In genomic region chr13:48982482-48983098, GRCm38 (mm10) we compare ENCODE assay signal across 12 mouse cellular contexts. TPM values are rescaled to one million over a fixed set of nuclear protein-coding genes. Genes with fewer than 3 reads are reported as not detected.
A peak's percentile ranks its signal among the peaks of the same experiment; 100 is the strongest.
DNase-seq lines count a peak whose midpoint lies in the region; ATAC-seq and TF ChIP-seq lines count a peak whose summit lies in the region.
"Had no signal": no experiment of that assay in that cellular context is flagged by ENCODE, and none has a peak within 500 bp of the region (broad histone marks: within the 10 kb centered on the region; RNA-seq: fewer than 3 reads in every experiment).

No protein-coding gene starts in this region.

- WGBS in heart, embryonic 14.5 days = 81% methylated on average over 6 of the region's 6 CpGs
- 55% methylated on average over 6 of the region's 6 CpGs for WGBS in intestine, embryonic 15.5 days
- WGBS in kidney, postnatal 0 days = 43% methylated on average over 6 of the region's 6 CpGs

- no peak overlapping the region for H3K4me3 ChIP-seq in heart, embryonic 14.5 days (ENCODE audit: control insufficient read depth in 1 of 2, insufficient read depth in 1 of 2, low read depth in 1 of 2, low read length in 2 of 2)
- H3K4me3 ChIP-seq in intestine, embryonic 15.5 days (replicated peaks) = no peak overlapping the region
- no peak overlapping the region for H3K4me3 ChIP-seq in kidney, postnatal 0 days (replicated peaks; ENCODE audit: low read depth, low read length)
- H3K4me3 ChIP-seq: megakaryocyte, embryonic 14.5 days had no signal

- H3K27me3 ChIP-seq in heart, embryonic 14.5 days (ENCODE audit: control insufficient read depth, insufficient read depth, low read length) = no peaks in the 10 kb centered on the region
- H3K27me3 ChIP-seq in intestine, embryonic 15.5 days (replicated peaks) = no peaks in the 10 kb centered on the region
- no peaks in the 10 kb centered on the region for H3K27me3 ChIP-seq in kidney, postnatal 0 days (ENCODE audit: insufficient read depth, low read length)
- H3K27me3 ChIP-seq: megakaryocyte, embryonic 14.5 days had no signal

- H3K9ac ChIP-seq in heart, embryonic 14.5 days (ENCODE audit: low read length) = no peak overlapping the region
- no peak overlapping the region for H3K9ac ChIP-seq in intestine, embryonic 15.5 days
- no peak overlapping the region for H3K9ac ChIP-seq in kidney, postnatal 0 days (ENCODE audit: low read depth, low read length)

- H3K27ac ChIP-seq in heart, embryonic 14.5 days (replicated peaks in 1 of 2; ENCODE audit: control insufficient read depth in 1 of 2, insufficient read depth in 1 of 2, low read depth in 2 of 2, low read length in 2 of 2) = no peak overlapping the region
- no peak overlapping the region for H3K27ac ChIP-seq in intestine, embryonic 15.5 days
- H3K27ac ChIP-seq in kidney, postnatal 0 days = peak overlapping the region; percentile 84

- 0 out of 2 replicates have a peak, but pooled peaks have one; percentile 54 for ATAC-seq in heart, embryonic 14.5 days (ENCODE audit: insufficient number of reproducible peaks, insufficient read depth, low FRiP score, low read depth)
- ATAC-seq in intestine, embryonic 15.5 days = 0 out of 2 replicates have a peak, but pooled peaks have one; percentile 41
- peak; percentile 96 for ATAC-seq in kidney, postnatal 0 days (replicated peaks; ENCODE audit: low FRiP score, low read depth)

- H3K9me3 ChIP-seq in heart, embryonic 14.5 days (ENCODE audit: control insufficient read depth, low read length) = no peaks in the 10 kb centered on the region
- no peaks in the 10 kb centered on the region for H3K9me3 ChIP-seq in intestine, embryonic 15.5 days
- no peaks in the 10 kb centered on the region for H3K9me3 ChIP-seq in kidney, postnatal 0 days (replicated peaks; ENCODE audit: low read length)

- H3K36me3 ChIP-seq in heart, embryonic 14.5 days (ENCODE audit: control insufficient read depth, insufficient read depth, low read length) = no peaks in the 10 kb centered on the region
- no peaks in the 10 kb centered on the region for H3K36me3 ChIP-seq in intestine, embryonic 15.5 days
- no peaks in the 10 kb centered on the region for H3K36me3 ChIP-seq in kidney, postnatal 0 days (ENCODE audit: insufficient read depth, low read length)

- no peak for TF ChIP-seq CTCF in kidney, postnatal 0 days (IDR thresholded peaks at IDR 0.05; ENCODE audit: low read depth)

- 0 out of 4 replicates have a peak, but pooled peaks cover 0 to 4% of the 10 kb centered on the region in 2 experiments for H3K4me1 ChIP-seq in heart, embryonic 14.5 days (ENCODE audit: control insufficient read depth in 2 of 2, insufficient read depth in 2 of 2, low read length in 2 of 2)
- 0 out of 2 replicates have a peak, but pooled peaks cover 5% of the 10 kb centered on the region for H3K4me1 ChIP-seq in intestine, embryonic 15.5 days (replicated peaks)
- H3K4me1 ChIP-seq in kidney, postnatal 0 days (replicated peaks; ENCODE audit: insufficient read depth, low read length) = no peaks in the 10 kb centered on the region

- intact Hi-C loops in heart, postnatal 36 days (cut with DNase I) = no loop called here

- no peak for DNase-seq in heart, postnatal 36 days
- peak; percentile 37 for DNase-seq in 3T3-L1 (ENCODE audit: low read depth, low spot score)
- peak; percentile 90 for DNase-seq in kidney, postnatal 0 days (ENCODE audit: low spot score)
- no peak for DNase-seq in thymus, adult 18-20 months
- no peak for DNase-seq in thymus, postnatal 10 days (ENCODE audit: low spot score in 2 of 2)
- DNase-seq in spleen, postnatal 10 days (ENCODE audit: low spot score in 2 of 2) = no peak
- DNase-seq: adrenal gland, adult 8-10 months; liver; thymus, postnatal 4 days had no signal

- no peak overlapping the region for H3K4me2 ChIP-seq in heart, embryonic 14.5 days (ENCODE audit: low read length)
- no peak overlapping the region for H3K4me2 ChIP-seq in intestine, embryonic 15.5 days (replicated peaks)
- no peak overlapping the region for H3K4me2 ChIP-seq in kidney, postnatal 0 days (ENCODE audit: low read length)

RNA-seq across cellular contexts. Expression of gene Fam120a, which starts 14.8 kb away (rescaled TPM):
- 27.9 and 29.7 TPM in 2 replicates for polyA plus RNA-seq in heart, embryonic 14.5 days (2014; fragmentation: Nextera tagmentation; extraction: Ambion mirVana)
- total RNA-seq in heart, postnatal 36 days (2021) = 100 to 1,000 TPM; 104 to 116 TPM
- polyA plus RNA-seq in intestine, embryonic 15.5 days (2015; fragmentation: Nextera tagmentation; extraction: Ambion mirVana) = 30.5 and 30.7 TPM in 2 replicates
- 26.6 and 28.6 TPM in 2 replicates for polyA plus RNA-seq in kidney, postnatal 0 days (2015; fragmentation: Nextera tagmentation; extraction: Ambion mirVana)

Comparison
In these comparisons a context has a peak if more than half of its experiments do, and no peak if none do; other contexts are left out.
1. ATAC-seq: peak in every context shown above with its lines; median percentile 96 in kidney, postnatal 0 days; 54 in heart, embryonic 14.5 days; 41 in intestine, embryonic 15.5 days.
2. DNase-seq: peak in 3T3-L1 (single experiment) and kidney, postnatal 0 days (single experiment); none in heart, postnatal 36 days (0 of 2), thymus, adult 18-20 months (0 of 2), thymus, postnatal 10 days (0 of 2) and spleen, postnatal 10 days (0 of 2).